Mouse (Mus musculus): Measurements from ENCODE around the gene Elmsan1.

- peak; percentile 43 for TF ChIP-seq CTCF (IDR thresholded peaks at IDR 0.05; ENCODE audit: low read depth, low read length)
- no peak for TF ChIP-seq POLR2A (IDR thresholded peaks at IDR 0.05; ENCODE audit: insufficient read depth, low read length)
These were observed 70.6 kb downstream of the Elmsan1 start, which contains the start of gene Pnma1 for GRCm38 (mm10) chr12:84147954-84148621.

All from ES-Bruce4 (cell line).